Mouse (Mus musculus) liver, embryonic 14.5 days (tissue): ENCODE results near the gene Optn. TPM values are rescaled to one million over a fixed set of nuclear protein-coding genes. Genes with fewer than 3 reads are reported as not detected.
A peak's percentile ranks its signal among the peaks of the same experiment; 100 is the strongest.

Experiments used
- ATAC-seq: fragments of 200-750 bp; cut with Nextera tagmentation; 2 replicates; pipeline ENCODE4 v1.8.0; 2017; ENCODE audit warnings: moderate number of reproducible peaks, mild to moderate bottlenecking, moderate library complexity; ENCODE audit not compliant: insufficient read depth
- DNase-seq, 3 experiments: peaks; one replicate each; pipeline ENCODE4 v3.0.0-alpha.2; 2012 to 2013; ENCODE audit warnings: low read depth in 3 of 3, low spot score in 3 of 3
- H3K27ac ChIP-seq: fragments of 300-500 bp; sonication (generic); 2 replicates; pipeline ENCODE4 v1.5.1; 2014; ENCODE audit warnings: moderate library complexity, mild to moderate bottlenecking, control low read depth, inconsistent platforms
- H3K27me3 ChIP-seq: fragments of 300-500 bp; sonication (generic); 2 replicates; pipeline ENCODE4 v1.6.1; 2014; ENCODE audit warnings: mild to moderate bottlenecking, low read length, moderate library complexity; ENCODE audit not compliant: control insufficient read depth, insufficient read depth
- H3K36me3 ChIP-seq: fragments of 300-500 bp; sonication (generic); replicated peaks from 2 replicates; pipeline ENCODE4 v1.6.1; 2014; ENCODE audit warnings: low read depth; ENCODE audit not compliant: control insufficient read depth, insufficient read depth
- H3K4me1 ChIP-seq, 2 experiments: fragments of 200-500 bp in 1 of 2; fragments of 300-500 bp in 1 of 2; sonication (generic) in 1 of 2; replicated peaks; 2 replicates each; pipeline ENCODE4 v1.6.1; 2012 to 2014; ENCODE audit warnings: antibody characterized with exemption in 1 of 2, inconsistent platforms in 1 of 2, low read length in 1 of 2; ENCODE audit not compliant: control insufficient read depth in 2 of 2, insufficient read depth in 2 of 2
- H3K4me2 ChIP-seq: fragments of 300-500 bp; sonication (generic); 2 replicates; pipeline ENCODE4 v1.6.1; 2014; ENCODE audit warnings: low read depth, mild to moderate bottlenecking, control low read depth, moderate library complexity
- H3K4me3 ChIP-seq, 2 experiments: fragments of 200-500 bp in 1 of 2; fragments of 300-500 bp in 1 of 2; sonication (generic) in 1 of 2; 2 replicates each; pipeline ENCODE4 v1.5.1; 2012 to 2014; ENCODE audit warnings: low read depth in 2 of 2, low read length in 2 of 2, mild to moderate bottlenecking in 2 of 2, control low read depth in 1 of 2, inconsistent platforms in 1 of 2, moderate library complexity in 1 of 2; ENCODE audit not compliant: insufficient read depth in 1 of 2
- H3K9ac ChIP-seq: fragments of 300-500 bp; sonication (generic); replicated peaks from 2 replicates; pipeline ENCODE4 v1.6.1; 2014; ENCODE audit warnings: mild to moderate bottlenecking, control low read depth, moderate library complexity
- H3K9me3 ChIP-seq: fragments of 300-500 bp; sonication (generic); 2 replicates; pipeline ENCODE4 v1.6.1; 2016; ENCODE audit warnings: low read length, mixed read lengths; ENCODE audit not compliant: control insufficient read depth
- CTCF ChIP-seq: IDR thresholded peaks from 2 replicates; pipeline ENCODE4 v1.5.1; 2016; ENCODE audit warnings: antibody characterized with exemption, low read depth, control low read depth
- EP300 ChIP-seq: IDR thresholded peaks from 2 replicates; pipeline ENCODE4 v1.6.1; 2016; ENCODE audit warnings: antibody characterized with exemption, low read depth
- WGBS: fragments of 180-500 bp; shearing (Covaris S2); extraction: QIAGEN DNeasy Blood & Tissue Kit; methylation state at CpG from one replicate; pipeline ENCODE4 v1.1.7; 2014; ENCODE audit not compliant: insufficient replicate concordance; 5-methylcytosine and 5-hydroxymethylcytosine counted together
- polyA plus RNA-seq, 2 experiments: library from polyadenylated mRNA; depleted of rRNA in 1 of 2; stranded (reverse) in 1 of 2; unstranded in 1 of 2; fragments of >200 nt; fragmentation: Nextera tagmentation in 1 of 2; extraction: Ambion mirVana in 1 of 2; gene quantifications; 2 replicates each; pipeline versions ENCODE4 v1.2.1 to v1.2.3; 2012 to 2014

Optn gene
- polyA plus RNA-seq, 2 experiments: 6.4 to 15.6 TPM

GRCm38 (mm10) chr2:5083739-5084138 lies 19.9 kb upstream of the Optn start:
- no peak overlapping the region for H3K9ac ChIP-seq
- no peaks in the 10 kb centered on the region for H3K9me3 ChIP-seq
- H3K4me2 ChIP-seq: no peak overlapping the region
- TF ChIP-seq EP300 (no peak), CTCF (no peak)
- no peak for ATAC-seq
- H3K27ac ChIP-seq: no peak overlapping the region
- no peaks in the 10 kb centered on the region for H3K27me3 ChIP-seq
- no peak for DNase-seq
- WGBS: 76% methylated on average over 7 of the region's 7 CpGs
- H3K36me3 ChIP-seq: no peaks in the 10 kb centered on the region
- H3K4me3 ChIP-seq: no peak overlapping the region
- peaks cover 0 to 8% of the 10 kb centered on the region in 2 experiments; a peak in 3 of 4 replicates for H3K4me1 ChIP-seq

DNA sequence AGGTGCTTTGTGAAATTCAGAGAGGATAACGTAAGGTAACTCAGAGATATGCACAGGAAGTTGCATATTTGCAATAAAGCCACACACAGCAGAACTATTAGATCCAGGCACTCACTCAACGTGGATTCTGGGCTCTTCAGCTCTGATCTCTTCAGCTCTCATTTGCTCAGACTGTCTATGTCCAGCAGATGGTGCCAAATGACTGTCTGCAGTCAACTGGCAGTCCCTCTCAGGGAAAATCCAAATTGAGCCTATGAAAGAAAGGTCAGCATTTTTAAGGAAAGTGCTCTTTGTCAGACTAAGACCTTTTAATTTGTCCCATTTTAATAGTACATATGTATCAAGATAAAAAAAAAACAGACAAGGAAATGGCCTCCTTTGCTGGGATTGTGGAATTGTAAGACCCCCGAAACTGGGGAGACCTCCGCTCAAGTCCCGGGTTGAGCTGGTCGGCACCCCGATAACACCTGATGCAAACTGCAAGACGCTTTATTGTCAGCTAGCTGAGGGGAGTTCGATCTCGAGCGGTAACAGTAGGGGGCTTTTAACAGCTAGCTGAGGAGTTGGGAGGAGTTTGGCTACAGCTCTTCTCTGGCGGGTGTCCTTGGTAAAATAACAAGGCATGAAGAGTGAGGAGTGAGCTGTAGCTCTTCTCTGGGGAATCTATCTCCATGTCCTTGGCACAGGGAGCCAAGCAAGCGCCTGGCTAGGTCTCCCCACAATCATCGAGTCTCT lies 16.4 kb upstream of the Optn start:
- Histone ChIP-seq H3K27me3 (no peaks in the 10 kb centered on the region), H3K27ac (no peak overlapping the region), H3K9ac (no peak overlapping the region; the same call in 1 of the 2 replicates), H3K4me3 (peak overlapping the region in 1 of 2 experiments; percentile 14; a peak in 1 of 4 replicates), H3K4me2 (peak overlapping the region; percentile 43), H3K9me3 (peaks cover 2% of the 10 kb centered on the region; the same call in 1 of the 2 replicates), H3K4me1 (peaks cover 24 to 35% of the 10 kb centered on the region in 2 experiments), H3K36me3 (no peaks in the 10 kb centered on the region)
- DNase-seq (peak in 2 of 3 experiments; percentile 29 to 52), ATAC-seq (no peak)
- 11% methylated on average over 14 of the region's 14 CpGs for WGBS
- no peak for TF ChIP-seq EP300
- peak; percentile 88 for TF ChIP-seq CTCF

DNA sequence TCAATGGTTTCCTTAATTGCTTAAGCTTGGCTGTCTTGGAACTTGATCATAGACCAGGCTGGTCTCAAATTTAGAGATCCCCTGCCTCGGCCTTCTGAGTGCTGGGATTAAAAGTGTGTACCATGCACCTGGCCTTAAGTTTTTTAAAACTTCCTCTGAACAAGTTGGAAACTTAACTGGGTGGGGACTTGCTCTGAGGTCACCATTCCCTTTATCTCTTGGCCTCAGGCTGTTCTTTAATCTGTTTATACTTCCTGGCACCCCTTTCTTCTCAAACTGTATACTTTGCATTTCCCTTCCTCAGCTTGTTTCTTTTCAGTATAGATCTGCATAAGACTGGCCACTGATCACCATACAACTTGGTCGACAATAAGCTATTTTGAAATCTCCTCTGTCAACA lies 14.1 kb upstream of the Optn start:
- Histone ChIP-seq H3K27ac (peak overlapping the region; percentile 92), H3K36me3 (no peaks in the 10 kb centered on the region), H3K4me3 (peak overlapping the region in 1 of 2 experiments; percentile 16; a peak in 1 of 4 replicates), H3K9ac (peak overlapping the region; percentile 59), H3K27me3 (no peaks in the 10 kb centered on the region), H3K9me3 (peaks cover 2% of the 10 kb centered on the region; the same call in 1 of the 2 replicates), H3K4me1 (peaks cover 28 to 40% of the 10 kb centered on the region in 2 experiments), H3K4me2 (peak overlapping the region; percentile 68)
- 10% methylated on average over 2 of the region's 2 CpGs for WGBS
- ATAC-seq (peak; percentile 94), DNase-seq (peak; percentile 55 to 73 (median 70))
- TF ChIP-seq EP300 (peak; percentile 95), CTCF (no peak)

DNA sequence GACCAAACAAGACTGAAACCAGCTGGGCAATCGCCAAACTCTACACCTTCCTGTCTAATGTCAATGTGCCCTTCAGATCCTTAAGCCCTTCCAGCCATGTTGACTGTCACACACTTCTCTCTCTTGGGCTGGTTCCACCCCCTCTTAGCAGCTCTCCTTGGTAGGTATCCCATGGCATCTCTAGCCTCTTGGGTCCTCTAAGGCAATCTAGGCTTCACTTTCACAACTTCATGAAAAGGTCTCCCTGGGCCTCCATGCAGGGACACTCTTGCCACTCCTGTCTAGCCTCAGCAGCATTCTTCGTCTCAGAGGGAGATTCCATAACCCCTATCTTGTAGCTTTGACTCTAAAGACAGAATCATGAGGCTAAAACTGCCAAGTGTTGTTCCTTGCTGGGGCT lies 13.6 kb upstream of the Optn start:
- Histone ChIP-seq H3K4me1 (peaks cover 28 to 40% of the 10 kb centered on the region in 2 experiments), H3K27ac (peak overlapping the region; percentile 92), H3K4me3 (peak overlapping the region in 1 of 2 experiments; percentile 16; a peak in 1 of 4 replicates), H3K4me2 (peak overlapping the region; percentile 68), H3K36me3 (no peaks in the 10 kb centered on the region), H3K27me3 (no peaks in the 10 kb centered on the region), H3K9me3 (peaks cover 2% of the 10 kb centered on the region; the same call in 1 of the 2 replicates), H3K9ac (peak overlapping the region; percentile 59)
- TF ChIP-seq EP300 (no peak), CTCF (no peak)
- ATAC-seq: peak; percentile 54
- no peak for DNase-seq
- 48% methylated on average over 2 of the region's 2 CpGs for WGBS

GRCm38 (mm10) chr2:5075856-5076255 lies 12.0 kb upstream of the Optn start:
- DNase-seq: no peak
- H3K27ac ChIP-seq: no peak overlapping the region

More at GRCm38 (mm10) chr2:5075856-5076255, 12.0 kb upstream of the Optn start:
- ATAC-seq: no peak
- Histone ChIP-seq H3K4me3 (no peak overlapping the region), H3K9me3 (peaks cover 2% of the 10 kb centered on the region; the same call in 1 of the 2 replicates), H3K27me3 (no peaks in the 10 kb centered on the region), H3K4me2 (no peak overlapping the region), H3K36me3 (no peaks in the 10 kb centered on the region), H3K4me1 (peaks cover 28 to 40% of the 10 kb centered on the region in 2 experiments), H3K9ac (no peak overlapping the region)
- TF ChIP-seq EP300 (no peak), CTCF (no peak)
